Mouse (Mus musculus): ENCODE measurements around the gene Npas2. TPM values are rescaled to one million over a fixed set of nuclear protein-coding genes. Genes with fewer than 3 reads are reported as not detected.

Gene Npas2
- 1.3 and 1.6 TPM in 2 replicates for polyA plus RNA-seq (2015; fragmentation: Nextera tagmentation; extraction: Ambion mirVana)

GRCm38 (mm10) chr1:39192997-39193861 is at the start of gene Npas2:
Gene Npas2 (plus strand): TSS chr1:39193731.
- peaks cover 22% of the 10 kb centered on the region for H3K27me3 ChIP-seq (replicated peaks; ENCODE audit: control insufficient read depth, insufficient read depth, low read length)
- H3K4me1 ChIP-seq (replicated peaks; ENCODE audit: control insufficient read depth, insufficient read depth, low read length) = peaks cover 21% of the 10 kb centered on the region
- under 1% methylated on average over 46 of the region's 66 CpGs for WGBS
- peak within 1 kb of the TSS; percentile 76 for H3K4me3 ChIP-seq (replicated peaks; ENCODE audit: low read length)
- no peaks in the 10 kb centered on the region for H3K36me3 ChIP-seq (ENCODE audit: control insufficient read depth, insufficient read depth)
- peak within 1 kb of the TSS; percentile 98 for H3K4me2 ChIP-seq (ENCODE audit: low read length)
- H3K27ac ChIP-seq (ENCODE audit: low read length) = no peak within 1 kb of the TSS
- peak within 1 kb of the TSS; percentile 66 for H3K9ac ChIP-seq (replicated peaks; ENCODE audit: low read depth, low read length)
- ATAC-seq = peak; percentile 46
- no peaks in the 10 kb centered on the region for H3K9me3 ChIP-seq (ENCODE audit: control insufficient read depth, low read length)

- H3K27ac ChIP-seq (ENCODE audit: low read length) = no peak overlapping the region
- H3K36me3 ChIP-seq (ENCODE audit: control insufficient read depth, insufficient read depth) = no peaks in the 10 kb centered on the region
- 90% methylated on average over 4 of the region's 4 CpGs for WGBS
- no peaks in the 10 kb centered on the region for H3K27me3 ChIP-seq (replicated peaks; ENCODE audit: control insufficient read depth, insufficient read depth, low read length)
- no peak overlapping the region for H3K4me3 ChIP-seq (replicated peaks; ENCODE audit: low read length)
- H3K9me3 ChIP-seq (ENCODE audit: control insufficient read depth, low read length) = no peaks in the 10 kb centered on the region
- H3K4me2 ChIP-seq (ENCODE audit: low read length) = no peak overlapping the region
- no peak for ATAC-seq
- no peak overlapping the region for H3K9ac ChIP-seq (replicated peaks; ENCODE audit: low read depth, low read length)
- no peaks in the 10 kb centered on the region for H3K4me1 ChIP-seq (replicated peaks; ENCODE audit: control insufficient read depth, insufficient read depth, low read length)
These were observed 36.8 kb upstream of the Npas2 start for GRCm38 (mm10) chr1:39156778-39157177.

DNA sequence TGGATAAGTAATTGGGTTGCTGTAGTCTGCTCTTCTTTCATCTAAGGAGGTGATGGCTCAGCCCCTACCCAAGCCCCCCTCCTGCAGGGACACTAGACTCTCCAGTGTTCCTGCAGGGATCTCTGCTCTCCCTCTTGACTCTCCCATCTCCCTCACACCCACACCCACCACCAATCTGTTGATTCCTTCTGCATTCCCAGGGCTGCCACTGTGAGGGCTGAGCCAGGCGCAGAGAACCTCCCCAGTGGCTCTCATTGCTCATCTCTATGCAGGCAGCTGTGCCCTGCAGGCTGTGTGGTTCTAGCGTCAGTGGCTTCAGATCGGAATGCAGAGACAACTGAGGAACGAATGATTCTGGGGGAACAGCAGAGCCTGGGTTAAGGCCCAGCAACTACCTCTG is 33.4 kb upstream of the Npas2 start:
- H3K36me3 ChIP-seq (ENCODE audit: control insufficient read depth, insufficient read depth) = no peaks in the 10 kb centered on the region
- 60% methylated on average over 4 of the region's 4 CpGs for WGBS
- no peaks in the 10 kb centered on the region for H3K4me1 ChIP-seq (replicated peaks; ENCODE audit: control insufficient read depth, insufficient read depth, low read length)
- no peak overlapping the region for H3K4me2 ChIP-seq (ENCODE audit: low read length)
- H3K27me3 ChIP-seq (replicated peaks; ENCODE audit: control insufficient read depth, insufficient read depth, low read length) = no peaks in the 10 kb centered on the region
- no peaks in the 10 kb centered on the region for H3K9me3 ChIP-seq (ENCODE audit: control insufficient read depth, low read length)
- H3K4me3 ChIP-seq (replicated peaks; ENCODE audit: low read length) = no peak overlapping the region
- no peak overlapping the region for H3K27ac ChIP-seq (ENCODE audit: low read length)
- H3K9ac ChIP-seq (replicated peaks; ENCODE audit: low read depth, low read length) = no peak overlapping the region
- ATAC-seq = no peak

- H3K9ac ChIP-seq (replicated peaks; ENCODE audit: low read depth, low read length) = no peak overlapping the region
- H3K36me3 ChIP-seq (ENCODE audit: control insufficient read depth, insufficient read depth) = no peaks in the 10 kb centered on the region
- H3K9me3 ChIP-seq (ENCODE audit: control insufficient read depth, low read length) = no peaks in the 10 kb centered on the region
- ATAC-seq = no peak
- H3K27me3 ChIP-seq (replicated peaks; ENCODE audit: control insufficient read depth, insufficient read depth, low read length) = no peaks in the 10 kb centered on the region
- 86% methylated on average over 1 of the region's 1 CpGs for WGBS
- no peaks in the 10 kb centered on the region for H3K4me1 ChIP-seq (replicated peaks; ENCODE audit: control insufficient read depth, insufficient read depth, low read length)
- H3K27ac ChIP-seq (ENCODE audit: low read length) = no peak overlapping the region
- H3K4me2 ChIP-seq (ENCODE audit: low read length) = no peak overlapping the region
- no peak overlapping the region for H3K4me3 ChIP-seq (replicated peaks; ENCODE audit: low read length)
These were observed 30.5 kb upstream of the Npas2 start for GRCm38 (mm10) chr1:39163077-39163476.

GRCm38 (mm10) chr1:39176690-39177089 is 16.8 kb upstream of the Npas2 start:
- Histone ChIP-seq H3K36me3 (ENCODE audit: control insufficient read depth, insufficient read depth) (no peaks in the 10 kb centered on the region), H3K4me3 (replicated peaks; ENCODE audit: low read length) (no peak overlapping the region), H3K4me1 (replicated peaks; ENCODE audit: control insufficient read depth, insufficient read depth, low read length) (no peaks in the 10 kb centered on the region), H3K4me2 (ENCODE audit: low read length) (no peak overlapping the region), H3K9ac (replicated peaks; ENCODE audit: low read depth, low read length) (no peak overlapping the region), H3K27ac (ENCODE audit: low read length) (0 out of 2 replicates have a peak overlapping the region, but pooled peaks have one; percentile 20), H3K27me3 (replicated peaks; ENCODE audit: control insufficient read depth, insufficient read depth, low read length) (no peaks in the 10 kb centered on the region), H3K9me3 (ENCODE audit: control insufficient read depth, low read length) (no peaks in the 10 kb centered on the region)
- ATAC-seq = no peak
- 92% methylated on average over 5 of the region's 5 CpGs for WGBS

- no peak overlapping the region for H3K27ac ChIP-seq (ENCODE audit: low read length)
- no peak overlapping the region for H3K9ac ChIP-seq (replicated peaks; ENCODE audit: low read depth, low read length)
- no peak overlapping the region for H3K4me3 ChIP-seq (replicated peaks; ENCODE audit: low read length)
- no peaks in the 10 kb centered on the region for H3K36me3 ChIP-seq (ENCODE audit: control insufficient read depth, insufficient read depth)
- no peak for ATAC-seq
- H3K4me1 ChIP-seq (replicated peaks; ENCODE audit: control insufficient read depth, insufficient read depth, low read length) = no peaks in the 10 kb centered on the region
- 80% methylated on average over 14 of the region's 14 CpGs for WGBS
- H3K27me3 ChIP-seq (replicated peaks; ENCODE audit: control insufficient read depth, insufficient read depth, low read length) = no peaks in the 10 kb centered on the region
- H3K9me3 ChIP-seq (ENCODE audit: control insufficient read depth, low read length) = no peaks in the 10 kb centered on the region
- no peak overlapping the region for H3K4me2 ChIP-seq (ENCODE audit: low read length)
These were observed 16.3 kb upstream of the Npas2 start for GRCm38 (mm10) chr1:39177211-39177610.

DNA sequence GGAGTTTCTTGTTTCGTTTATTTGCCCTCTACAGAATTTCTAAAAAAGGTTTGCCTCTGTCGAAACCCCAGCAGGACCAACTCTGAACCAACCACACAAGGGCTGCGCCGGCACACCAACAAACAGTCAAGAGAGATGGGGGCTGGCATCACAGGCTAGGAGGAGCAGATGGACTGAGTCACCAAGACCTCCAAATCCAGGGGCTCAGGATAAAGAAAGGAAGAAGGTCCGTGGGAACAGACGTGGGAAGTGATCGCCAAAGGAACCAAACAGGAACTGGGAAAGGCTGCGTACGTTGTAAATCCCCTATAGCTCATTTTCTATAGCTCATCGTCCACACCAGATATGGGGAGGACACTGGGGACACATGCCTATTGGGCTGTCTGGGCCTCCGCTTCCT is 13.7 kb upstream of the Npas2 start:
- no peaks in the 10 kb centered on the region for H3K4me1 ChIP-seq (replicated peaks; ENCODE audit: control insufficient read depth, insufficient read depth, low read length)
- no peak overlapping the region for H3K9ac ChIP-seq (replicated peaks; ENCODE audit: low read depth, low read length)
- H3K9me3 ChIP-seq (ENCODE audit: control insufficient read depth, low read length) = no peaks in the 10 kb centered on the region
- H3K4me2 ChIP-seq (ENCODE audit: low read length) = no peak overlapping the region
- H3K4me3 ChIP-seq (replicated peaks; ENCODE audit: low read length) = no peak overlapping the region
- whole genome bisulfite sequencing = 94% methylated on average over 11 of the region's 11 CpGs
- H3K36me3 ChIP-seq (ENCODE audit: control insufficient read depth, insufficient read depth) = no peaks in the 10 kb centered on the region
- no peaks in the 10 kb centered on the region for H3K27me3 ChIP-seq (replicated peaks; ENCODE audit: control insufficient read depth, insufficient read depth, low read length)
- no peak overlapping the region for H3K27ac ChIP-seq (ENCODE audit: low read length)
- ATAC-seq = no peak

GRCm38 (mm10) chr1:39180517-39180916 is 13.0 kb upstream of the Npas2 start:
- no peaks in the 10 kb centered on the region for H3K4me1 ChIP-seq (replicated peaks; ENCODE audit: control insufficient read depth, insufficient read depth, low read length)
- WGBS = 100% methylated on average over 1 of the region's 1 CpGs
- ATAC-seq = no peak
- no peak overlapping the region for H3K4me2 ChIP-seq (ENCODE audit: low read length)
- no peak overlapping the region for H3K27ac ChIP-seq (ENCODE audit: low read length)
- no peaks in the 10 kb centered on the region for H3K27me3 ChIP-seq (replicated peaks; ENCODE audit: control insufficient read depth, insufficient read depth, low read length)
- H3K9ac ChIP-seq (replicated peaks; ENCODE audit: low read depth, low read length) = no peak overlapping the region
- H3K9me3 ChIP-seq (ENCODE audit: control insufficient read depth, low read length) = no peaks in the 10 kb centered on the region
- H3K36me3 ChIP-seq (ENCODE audit: control insufficient read depth, insufficient read depth) = no peaks in the 10 kb centered on the region
- no peak overlapping the region for H3K4me3 ChIP-seq (replicated peaks; ENCODE audit: low read length)

- H3K9ac ChIP-seq (replicated peaks; ENCODE audit: low read depth, low read length) = no peak overlapping the region
- H3K9me3 ChIP-seq (ENCODE audit: control insufficient read depth, low read length) = no peaks in the 10 kb centered on the region
- no peak overlapping the region for H3K4me2 ChIP-seq (ENCODE audit: low read length)
- ATAC-seq = no peak
- no peaks in the 10 kb centered on the region for H3K27me3 ChIP-seq (replicated peaks; ENCODE audit: control insufficient read depth, insufficient read depth, low read length)
- 80% methylated on average over 4 of the region's 4 CpGs for WGBS
- no peak overlapping the region for H3K4me3 ChIP-seq (replicated peaks; ENCODE audit: low read length)
- no peaks in the 10 kb centered on the region for H3K36me3 ChIP-seq (ENCODE audit: control insufficient read depth, insufficient read depth)
- no peaks in the 10 kb centered on the region for H3K4me1 ChIP-seq (replicated peaks; ENCODE audit: control insufficient read depth, insufficient read depth, low read length)
- no peak overlapping the region for H3K27ac ChIP-seq (ENCODE audit: low read length)
These were observed 11.6 kb upstream of the Npas2 start for GRCm38 (mm10) chr1:39181901-39182300.

All from forebrain, embryonic 16.5 days (tissue).